ENCODE assay signal across 11 mouse cellular contexts in the genomic region with DNA sequence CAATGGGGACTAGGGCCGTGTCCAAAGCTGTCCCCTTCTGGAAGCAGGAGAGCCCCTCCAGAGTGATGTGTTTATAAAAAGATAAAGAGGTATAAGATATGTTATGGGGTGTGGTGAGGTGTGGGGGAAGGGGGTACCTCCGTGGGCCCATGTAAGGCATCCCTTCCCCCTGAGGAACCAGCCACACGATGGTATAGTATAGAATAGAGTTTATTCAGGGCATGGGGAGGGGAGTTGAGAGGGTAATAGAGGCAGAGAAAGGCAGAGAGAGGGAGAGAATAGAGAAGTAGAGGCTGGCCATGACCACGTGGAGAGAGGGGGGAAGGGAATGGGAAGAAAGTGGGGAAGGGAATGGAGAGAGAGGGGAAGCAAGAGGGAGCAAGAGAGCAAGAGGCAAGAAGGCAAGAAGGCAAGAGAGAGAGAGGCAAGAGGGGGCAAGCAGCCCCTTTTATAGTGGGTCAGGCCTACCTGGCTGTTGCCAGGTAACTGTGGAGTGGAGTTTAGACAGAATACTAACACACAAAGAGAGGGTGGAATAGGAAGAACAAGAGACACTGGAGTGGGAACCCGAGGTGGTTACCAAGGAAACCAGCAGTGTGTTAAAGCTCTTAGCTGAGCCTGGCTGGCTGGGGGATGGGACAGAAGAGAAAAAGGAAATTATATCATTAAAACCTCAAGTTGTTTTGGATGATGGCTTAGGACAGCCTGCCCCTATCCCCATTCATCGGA. TPM values are rescaled to one million over a fixed set of nuclear protein-coding genes. Genes with fewer than 3 reads are reported as not detected.
DNase-seq lines count a peak whose midpoint lies in the region; ATAC-seq and TF ChIP-seq lines count a peak whose summit lies in the region.
"Had no signal": no experiment of that assay in that cellular context is flagged by ENCODE, and none has a peak within 500 bp of the region (broad histone marks: within the 10 kb centered on the region; RNA-seq: fewer than 3 reads in every experiment).

No protein-coding gene starts in this region.

- H3K36me3 ChIP-seq in forebrain, embryonic 11.5 days (ENCODE audit: control insufficient read depth, insufficient read depth, low read length), result no peaks in the 10 kb centered on the region
- no peaks in the 10 kb centered on the region for H3K36me3 ChIP-seq in neural tube, embryonic 15.5 days
- H3K36me3 ChIP-seq in intestine, embryonic 15.5 days, result no peaks in the 10 kb centered on the region

- no peak overlapping the region for H3K27ac ChIP-seq in forebrain, embryonic 11.5 days (ENCODE audit: low read depth, low read length)
- peak overlapping the region; percentile 41 for H3K27ac ChIP-seq in neural tube, embryonic 15.5 days (replicated peaks)
- no peak overlapping the region for H3K27ac ChIP-seq in intestine, embryonic 15.5 days
- H3K27ac ChIP-seq: kidney, postnatal 0 days; liver, embryonic 14.5 days had no signal

- no peak for TF ChIP-seq POLR2A in brain, embryonic 14.5 days (IDR thresholded peaks at IDR 0.05; ENCODE audit: borderline replicate concordance, extremely low read depth, insufficient read depth, insufficient read length, poor library complexity, severe bottlenecking)

- ATAC-seq in forebrain, embryonic 11.5 days (replicated peaks; ENCODE audit: low FRiP score), result peak; percentile 63; the same call in 1 of the 2 replicates
- ATAC-seq in neural tube, embryonic 15.5 days (ENCODE audit: low FRiP score), result peak; percentile 91
- no peak for ATAC-seq in intestine, embryonic 15.5 days

- peaks cover 11% of the 10 kb centered on the region for H3K27me3 ChIP-seq in forebrain, embryonic 11.5 days (ENCODE audit: control insufficient read depth, insufficient read depth, low read length)
- peaks cover 14% of the 10 kb centered on the region; the same call in 1 of the 2 replicates for H3K27me3 ChIP-seq in neural tube, embryonic 15.5 days (replicated peaks)
- no peaks in the 10 kb centered on the region for H3K27me3 ChIP-seq in intestine, embryonic 15.5 days (replicated peaks)

- WGBS in forebrain, embryonic 11.5 days, result 48% methylated on average over 6 of the region's 6 CpGs
- WGBS in neural tube, embryonic 15.5 days, result 39% methylated on average over 6 of the region's 6 CpGs
- WGBS in intestine, embryonic 15.5 days, result 47% methylated on average over 6 of the region's 6 CpGs

- no peak overlapping the region for H3K4me2 ChIP-seq in forebrain, embryonic 11.5 days (ENCODE audit: low read depth, low read length, severe bottlenecking)
- no peak overlapping the region for H3K4me2 ChIP-seq in neural tube, embryonic 15.5 days
- no peak overlapping the region for H3K4me2 ChIP-seq in intestine, embryonic 15.5 days (replicated peaks)

- no peak overlapping the region for H3K9ac ChIP-seq in forebrain, embryonic 11.5 days (ENCODE audit: low read length)
- no peak overlapping the region for H3K9ac ChIP-seq in neural tube, embryonic 15.5 days (replicated peaks)
- no peak overlapping the region for H3K9ac ChIP-seq in intestine, embryonic 15.5 days
- H3K9ac ChIP-seq: liver, embryonic 14.5 days had no signal

- H3K4me3 ChIP-seq in forebrain, embryonic 11.5 days (ENCODE audit: low read depth, low read length), result no peak overlapping the region
- no peak overlapping the region for H3K4me3 ChIP-seq in neural tube, embryonic 15.5 days (replicated peaks)
- H3K4me3 ChIP-seq in intestine, embryonic 15.5 days (replicated peaks), result no peak overlapping the region

- TF ChIP-seq CTCF in brain, embryonic 14.5 days (IDR thresholded peaks at IDR 0.05; ENCODE audit: borderline replicate concordance, extremely low read depth, insufficient read depth, insufficient read length), result no peak

- no peaks in the 10 kb centered on the region for H3K4me1 ChIP-seq in forebrain, embryonic 11.5 days (replicated peaks; ENCODE audit: control insufficient read depth, insufficient read depth, low read length)
- peaks cover 5% of the 10 kb centered on the region; the same call in 1 of the 2 replicates for H3K4me1 ChIP-seq in neural tube, embryonic 15.5 days
- no peaks in the 10 kb centered on the region for H3K4me1 ChIP-seq in intestine, embryonic 15.5 days (replicated peaks)

- no peaks in the 10 kb centered on the region for H3K9me3 ChIP-seq in forebrain, embryonic 11.5 days (ENCODE audit: control insufficient read depth, low read length)
- no peaks in the 10 kb centered on the region for H3K9me3 ChIP-seq in neural tube, embryonic 15.5 days (replicated peaks)
- no peaks in the 10 kb centered on the region for H3K9me3 ChIP-seq in intestine, embryonic 15.5 days

- peak; percentile 88 for DNase-seq in brain, embryonic 14.5 days (ENCODE audit: low read depth)
- no peak for DNase-seq in forebrain, embryonic 11.5 days (ENCODE audit: low spot score)
- peak; percentile 15 to 33 for DNase-seq in layer of hippocampus, adult 8-10 months (ENCODE audit: low spot score in 2 of 2)
- no peak for DNase-seq in adrenal gland, postnatal 25 days
- DNase-seq in thymus, postnatal 10 days (ENCODE audit: low spot score in 2 of 2), result no peak

RNA-seq across cellular contexts. Expression of a gene that starts 6.4 kb away (rescaled TPM):
- polyA plus RNA-seq in brain, embryonic 14.5 days (2012; rRNA removed), result 0.09 and 0.14 TPM in 2 replicates
- polyA plus RNA-seq in forebrain, embryonic 11.5 days (2014; fragmentation: Nextera tagmentation; extraction: Ambion mirVana), result 0.11 TPM in 1 of 2 replicates, not detected in the other
- total RNA-seq in layer of hippocampus, adult 8-10 months (2022), result under 1 TPM in 1 of 4 experiments, not detected in 3; 0.32 TPM
- 0.40 and 0.95 TPM in 2 replicates for polyA plus RNA-seq in neural tube, embryonic 15.5 days (2015; fragmentation: Nextera tagmentation; extraction: Ambion mirVana)
- 0.49 and 0.63 TPM in 2 replicates for polyA plus RNA-seq in intestine, embryonic 15.5 days (2015; fragmentation: Nextera tagmentation; extraction: Ambion mirVana)
- total RNA-seq in adrenal gland, postnatal 25 days (2021), result not detected in 2 replicates
- total RNA-seq: MEL had no signal

RNA-seq across cellular contexts. Expression of a gene that starts 53.7 kb away (rescaled TPM):
- 0.05 and 0.29 TPM in 2 replicates for polyA plus RNA-seq in brain, embryonic 14.5 days (2012; rRNA removed)
- not detected in 2 replicates for polyA plus RNA-seq in forebrain, embryonic 11.5 days (2014; fragmentation: Nextera tagmentation; extraction: Ambion mirVana)
- under 1 TPM in 3 of 4 experiments, not detected in 1; 0.27 to 0.99 (median 0.74) TPM for total RNA-seq in layer of hippocampus, adult 8-10 months (2022)
- polyA plus RNA-seq in neural tube, embryonic 15.5 days (2015; fragmentation: Nextera tagmentation; extraction: Ambion mirVana), result 0.32 TPM in 1 of 2 replicates, not detected in the other
- polyA plus RNA-seq in intestine, embryonic 15.5 days (2015; fragmentation: Nextera tagmentation; extraction: Ambion mirVana), result 0.19 and 0.23 TPM in 2 replicates
- total RNA-seq in adrenal gland, postnatal 25 days (2021), result not detected in 2 replicates
- total RNA-seq: MEL had no signal
- polyA plus RNA-seq: small intestine, adult 2 months had no signal

RNA-seq across cellular contexts. Expression of a gene that starts 54.0 kb away (rescaled TPM):
- 0.05 and 0.13 TPM in 2 replicates for polyA plus RNA-seq in brain, embryonic 14.5 days (2012; rRNA removed)
- polyA plus RNA-seq in forebrain, embryonic 11.5 days (2014; fragmentation: Nextera tagmentation; extraction: Ambion mirVana), result not detected in 2 replicates
- not detected for total RNA-seq in layer of hippocampus, adult 8-10 months (2022)
- polyA plus RNA-seq in neural tube, embryonic 15.5 days (2015; fragmentation: Nextera tagmentation; extraction: Ambion mirVana), result 0.27 TPM in 1 of 2 replicates, not detected in the other
- 0.08 TPM in 1 of 2 replicates, not detected in the other for polyA plus RNA-seq in intestine, embryonic 15.5 days (2015; fragmentation: Nextera tagmentation; extraction: Ambion mirVana)
- not detected in 2 replicates for total RNA-seq in adrenal gland, postnatal 25 days (2021)
- total RNA-seq: MEL had no signal

Comparison
In these comparisons a context has a peak if more than half of its experiments do, and no peak if none do; other contexts are left out.
1. DNase-seq: peak in brain, embryonic 14.5 days (single experiment) and layer of hippocampus, adult 8-10 months (2 of 2); none in forebrain, embryonic 11.5 days (single experiment), adrenal gland, postnatal 25 days (single experiment) and thymus, postnatal 10 days (0 of 2).